Mouse (Mus musculus): ENCODE measurements around the gene Usp9x. TPM values are rescaled to one million over a fixed set of nuclear protein-coding genes. Genes with fewer than 3 reads are reported as not detected.

The Usp9x gene
- 100 to 1,000 TPM; 212 to 255 (median 232) TPM for total RNA-seq (2022)

GRCm38 (mm10) chrX:13071241-13071775 is at the start of gene Usp9x:
Gene Usp9x, plus strand, starts transcription at chrX:13071498.
- no peak for DNase-seq (ENCODE audit: low spot score in 2 of 2)

DNA sequence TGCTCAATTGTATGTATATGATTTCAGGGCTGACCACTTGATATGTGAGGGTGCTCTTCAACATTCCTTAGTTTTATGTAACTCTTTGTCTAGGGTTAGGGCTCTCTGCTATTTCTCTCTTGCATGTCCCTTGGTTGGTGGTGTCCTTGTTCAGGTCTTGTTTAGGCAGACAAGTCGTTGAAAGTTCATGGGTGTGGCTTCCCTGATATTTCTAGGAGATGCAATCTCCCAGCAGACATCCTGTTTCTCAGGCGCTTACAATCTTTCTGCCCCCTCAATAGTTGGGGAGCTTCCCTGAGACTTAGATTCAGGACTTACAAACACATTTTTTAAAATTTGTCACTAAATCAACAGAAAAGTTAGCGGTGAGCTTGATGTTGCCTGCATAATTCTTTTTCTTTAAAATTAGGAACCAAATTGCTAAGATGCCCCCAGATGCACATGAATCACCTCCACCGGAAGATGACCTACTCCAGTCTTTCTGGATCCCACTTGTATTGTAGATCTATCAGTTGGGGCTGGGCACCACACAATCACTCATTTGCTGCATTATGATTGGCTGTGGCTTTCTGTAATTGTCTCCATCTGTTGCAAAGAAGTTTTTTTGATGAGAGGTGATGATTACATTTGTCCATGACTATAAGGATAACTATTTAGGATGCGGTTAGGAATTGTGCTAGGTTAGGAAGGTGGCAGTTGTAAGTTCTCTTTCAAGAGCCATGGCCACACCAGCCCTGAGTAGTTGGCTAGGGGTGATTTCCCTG is 48.6 kb upstream of the Usp9x start:
- no peak for DNase-seq (ENCODE audit: low spot score in 2 of 2)

DNA sequence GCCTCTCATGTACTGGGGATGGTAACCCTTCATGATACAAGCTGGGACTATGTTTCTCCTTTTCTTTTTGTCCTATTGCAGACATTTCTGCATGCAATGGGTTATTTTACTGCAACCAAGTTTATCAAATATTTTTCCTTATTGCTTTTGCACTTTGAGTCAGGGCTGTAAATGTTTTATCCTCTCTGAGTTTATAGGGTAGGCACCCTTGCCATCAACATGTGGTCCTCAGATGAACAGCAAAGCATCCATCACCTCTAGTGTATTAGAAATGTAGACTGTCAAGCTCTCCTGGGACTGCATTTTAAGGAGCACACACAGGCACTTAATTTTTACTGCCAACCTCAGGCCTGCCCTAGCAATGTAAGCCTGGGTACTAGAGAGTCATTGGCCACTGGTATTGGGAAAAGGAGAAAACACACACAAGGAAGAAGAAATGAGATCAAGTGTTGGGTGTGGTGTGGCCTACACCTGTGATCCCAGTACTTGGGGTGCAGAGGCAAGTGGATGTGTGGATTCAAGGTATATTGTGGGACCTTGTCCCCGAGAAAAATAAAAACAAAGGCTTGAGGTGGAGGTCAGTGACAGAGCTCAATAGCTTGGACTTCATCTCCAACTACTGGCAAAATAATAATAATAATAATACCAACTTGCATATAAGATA is 46.6 kb upstream of the Usp9x start:
- DNase-seq (ENCODE audit: low spot score in 2 of 2) = no peak

DNA sequence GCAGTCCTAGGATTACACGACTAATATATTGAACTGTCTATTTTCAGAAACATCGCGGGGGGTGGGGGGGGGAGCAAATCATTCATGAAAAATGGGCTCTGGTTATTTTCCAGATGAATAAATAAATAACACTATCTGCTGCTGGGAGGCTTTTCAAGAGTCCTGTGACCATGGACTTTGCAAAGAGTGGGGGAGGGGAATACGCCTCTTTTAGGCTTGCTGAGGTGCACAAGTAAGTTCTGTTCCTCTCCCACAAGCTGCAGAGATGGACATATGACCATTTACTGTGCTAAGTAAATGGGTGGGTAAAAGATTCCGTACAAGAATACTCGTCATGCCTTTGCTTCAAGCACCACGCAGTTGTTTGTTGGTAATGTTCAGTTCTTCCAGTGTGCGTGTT is 46.0 kb upstream of the Usp9x start:
- no peak for DNase-seq (ENCODE audit: low spot score in 2 of 2)

DNA sequence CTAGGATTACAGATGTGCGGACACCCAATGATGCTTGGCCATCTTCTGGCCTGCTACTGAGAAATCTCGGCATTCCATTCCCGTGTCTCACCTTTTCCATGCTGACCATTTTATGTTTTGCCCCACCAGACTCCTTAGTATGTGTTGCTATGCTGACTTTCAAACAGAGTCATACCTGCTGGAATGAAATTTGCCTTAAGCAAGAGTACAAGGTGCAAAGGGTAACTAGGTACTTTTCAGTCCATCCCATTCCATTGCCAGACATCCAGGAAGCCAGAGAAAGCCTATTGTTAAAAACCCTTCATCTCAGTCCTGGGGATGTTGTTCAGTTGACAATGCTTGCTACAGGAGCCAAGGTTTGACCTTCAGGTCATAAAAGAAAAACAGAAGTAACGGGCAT is 43.1 kb upstream of the Usp9x start:
- no peak for DNase-seq (ENCODE audit: low spot score in 2 of 2)

DNA sequence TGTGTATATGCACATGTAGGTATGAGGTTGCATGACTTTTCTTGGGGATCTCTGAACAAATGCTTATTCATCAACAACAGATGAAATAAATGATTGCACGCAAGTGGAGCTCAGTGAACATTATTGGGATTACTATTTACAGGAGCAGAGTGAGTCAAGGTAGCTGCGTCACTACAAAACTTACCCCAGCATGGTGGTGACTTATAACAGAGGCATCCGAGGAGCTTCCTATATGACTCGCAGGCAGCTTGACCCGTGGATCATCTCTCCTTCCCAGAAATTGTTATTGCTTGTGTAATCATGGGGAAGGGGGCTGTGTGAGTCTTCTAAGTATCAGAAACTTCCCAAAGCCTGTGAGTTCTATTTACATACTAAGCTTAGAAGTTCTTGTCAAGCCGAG is 41.3 kb upstream of the Usp9x start:
- no peak for DNase-seq (ENCODE audit: low spot score in 2 of 2)

DNA sequence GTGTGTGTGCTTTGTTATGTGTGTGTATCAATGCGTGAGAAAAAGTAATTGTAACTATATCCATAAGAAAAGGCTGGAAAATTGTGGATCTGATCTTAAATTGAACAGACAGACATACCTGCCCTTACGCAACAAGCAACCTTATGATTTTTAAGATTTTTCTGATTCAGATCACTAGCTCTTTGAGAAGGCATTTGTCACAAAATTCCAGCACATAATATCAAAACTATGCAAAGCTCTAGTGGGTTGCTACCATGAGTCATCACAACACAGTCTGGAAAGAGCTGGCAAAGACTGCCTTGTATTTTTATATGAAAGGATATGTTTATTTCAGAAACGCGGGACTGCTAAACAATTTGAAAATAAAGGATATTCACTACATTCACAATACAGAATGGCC is 34.2 kb upstream of the Usp9x start:
- DNase-seq (ENCODE audit: low spot score in 2 of 2) = no peak

DNA sequence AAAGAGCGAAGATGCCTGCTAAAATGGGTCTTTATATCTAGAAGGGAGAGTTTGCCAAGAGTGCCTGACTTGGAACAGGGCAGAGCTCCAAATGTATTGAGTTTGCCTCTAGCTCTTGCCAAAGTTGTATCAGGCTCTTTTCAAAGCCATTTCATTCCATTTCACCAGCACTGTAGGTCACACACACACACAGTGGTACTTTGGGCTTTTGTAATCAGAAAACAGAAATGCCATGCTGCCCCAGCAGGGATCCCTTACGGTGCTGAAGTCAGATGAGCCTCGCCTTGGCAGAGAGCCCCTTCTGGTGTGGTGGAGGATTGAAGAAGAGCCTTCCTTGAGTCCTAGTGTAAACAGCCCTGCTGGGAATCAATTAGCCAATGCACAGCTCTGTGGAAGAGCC is 32.1 kb upstream of the Usp9x start:
- peak; percentile 4 to 7 for DNase-seq (ENCODE audit: low spot score in 2 of 2)

- DNase-seq (ENCODE audit: low spot score in 2 of 2) = no peak
Measured at GRCm38 (mm10) chrX:13040391-13040790, 30.9 kb upstream of the Usp9x start.

DNA sequence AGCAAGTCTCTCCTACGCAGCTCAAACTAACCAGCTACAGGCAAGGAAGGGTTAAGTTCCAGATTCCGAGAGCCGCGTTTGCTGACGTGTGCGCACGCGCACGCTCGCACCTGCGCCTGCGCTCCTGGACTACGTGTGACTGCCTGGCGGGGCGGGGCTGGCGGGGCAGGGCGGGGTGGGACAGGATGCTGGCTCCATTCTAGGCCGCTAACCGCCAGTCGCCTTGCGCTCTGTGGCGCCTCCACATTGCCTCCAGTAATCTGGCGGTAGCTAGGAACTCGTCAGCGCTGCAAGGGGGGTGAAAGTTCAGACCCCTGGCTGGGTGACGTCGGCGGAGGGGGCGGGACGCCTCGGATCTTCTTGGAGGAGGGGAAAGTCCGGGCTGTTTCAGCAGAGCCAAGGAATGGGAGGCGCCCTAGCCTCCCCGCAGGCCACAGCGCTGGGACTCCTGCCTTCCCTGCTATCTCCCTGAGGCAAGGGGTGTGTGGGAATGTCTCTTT is 29.6 kb upstream of the Usp9x start:
- peak; percentile 90 to 92 for DNase-seq (ENCODE audit: low spot score in 2 of 2)

GRCm38 (mm10) chrX:13043780-13044179 is 27.5 kb upstream of the Usp9x start:
- DNase-seq (ENCODE audit: low spot score in 2 of 2) = no peak

GRCm38 (mm10) chrX:13044666-13045065 is 26.6 kb upstream of the Usp9x start:
- no peak for DNase-seq (ENCODE audit: low spot score in 2 of 2)

DNA sequence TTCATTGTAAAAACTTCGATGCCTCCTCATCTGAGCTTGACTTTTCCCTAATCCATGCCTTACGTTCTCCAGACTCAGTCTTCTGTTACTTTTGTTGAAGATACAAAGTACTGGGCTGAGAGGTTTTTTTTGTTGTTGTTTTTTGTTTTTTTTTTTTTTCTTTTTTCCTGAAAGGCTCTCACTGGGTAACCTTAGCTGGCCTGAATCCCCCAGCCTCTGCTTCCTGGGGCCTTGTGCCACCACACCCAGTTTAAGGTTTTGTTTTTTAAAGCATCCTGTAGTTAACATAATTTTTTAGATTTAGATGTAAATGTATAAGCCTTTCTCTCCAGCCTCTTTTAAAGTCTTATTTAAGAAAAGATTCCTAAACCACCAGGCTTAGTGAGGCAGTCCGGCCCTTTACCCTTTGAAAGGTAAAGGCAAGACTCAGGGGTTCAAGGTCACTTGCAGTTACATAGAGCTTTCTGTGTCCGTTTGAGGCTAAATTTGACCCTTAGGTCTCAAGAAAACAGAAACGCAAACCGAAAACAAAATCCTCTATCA is 24.3 kb upstream of the Usp9x start:
- no peak for DNase-seq (ENCODE audit: low spot score in 2 of 2)

DNA sequence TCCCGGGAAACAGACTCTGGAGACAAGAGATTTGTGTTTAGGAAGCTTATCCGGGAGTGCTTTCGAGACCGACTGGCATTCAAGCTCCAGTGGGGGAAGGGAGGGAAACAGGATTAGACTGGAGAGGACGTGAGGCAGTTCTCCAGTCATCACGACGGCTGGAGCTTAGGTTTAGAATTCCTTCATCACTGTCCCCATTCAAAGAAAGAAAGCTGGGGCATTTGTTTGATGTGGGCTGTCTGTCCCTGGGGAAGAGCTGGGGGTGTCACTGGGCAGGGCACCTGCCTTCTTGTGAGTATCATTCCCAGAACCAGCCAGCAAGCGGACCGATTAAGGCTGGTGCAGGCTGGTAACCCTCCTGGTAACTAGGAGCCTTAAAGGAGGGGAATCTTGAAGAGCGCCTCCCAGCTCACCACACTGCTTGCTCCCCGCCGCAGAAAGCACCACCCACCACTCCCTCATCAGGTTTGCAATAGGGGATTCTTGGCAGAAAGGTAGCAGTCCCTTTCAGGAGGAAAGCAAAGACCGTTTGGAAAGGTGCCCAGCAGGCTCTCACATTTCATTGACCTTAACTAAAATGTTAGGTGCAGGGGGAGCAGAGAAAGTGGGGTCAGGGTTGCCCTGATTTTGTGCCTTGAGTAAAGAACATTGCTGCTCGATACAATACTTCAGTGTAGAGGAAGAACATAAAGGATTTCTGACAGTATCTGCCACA is 23.5 kb upstream of the Usp9x start:
- DNase-seq (ENCODE audit: low spot score in 2 of 2) = peak; percentile 22 to 31

DNA sequence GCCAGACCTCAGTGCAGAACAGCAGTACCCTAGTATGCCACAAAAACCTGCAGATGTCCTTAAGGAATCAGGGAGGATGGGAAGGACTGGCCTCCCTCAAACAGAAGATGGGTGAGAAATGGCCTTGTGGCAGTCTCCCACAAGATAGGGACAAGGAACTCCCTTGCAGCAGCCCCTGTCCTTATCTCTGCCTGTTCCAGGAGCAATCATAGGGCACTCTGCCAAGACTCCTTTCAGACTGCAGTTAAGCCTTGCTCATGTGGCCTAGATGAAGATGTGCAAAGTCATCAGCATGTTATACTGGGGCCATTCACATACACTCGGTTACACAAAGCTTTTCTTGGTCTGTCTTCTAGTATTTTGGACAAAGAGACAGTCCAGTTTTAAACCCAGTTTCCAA is 16.7 kb upstream of the Usp9x start:
- DNase-seq (ENCODE audit: low spot score in 2 of 2) = no peak

DNA sequence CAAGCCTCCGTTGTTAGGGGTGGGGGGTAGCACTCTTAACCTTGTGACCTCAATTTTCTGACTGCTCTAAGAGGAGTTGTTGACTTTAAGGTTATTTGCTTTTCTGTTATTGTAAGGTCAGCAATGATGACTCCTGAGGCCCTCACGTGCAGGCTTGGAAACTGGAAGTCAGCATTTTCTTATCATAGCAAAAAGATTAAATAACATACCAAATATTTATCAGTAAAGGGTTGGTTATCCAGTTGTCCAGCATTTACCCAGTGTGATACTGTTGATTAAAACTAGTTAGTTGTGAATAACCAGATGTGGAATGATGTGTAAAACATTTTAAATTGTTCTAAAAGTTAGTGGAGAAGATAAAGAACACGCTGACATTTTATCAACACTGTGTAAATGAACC is 9.3 kb upstream of the Usp9x start:
- no peak for DNase-seq (ENCODE audit: low spot score in 2 of 2)

- DNase-seq (ENCODE audit: low spot score in 2 of 2) = no peak
Measured at GRCm38 (mm10) chrX:13064273-13064925, 6.9 kb upstream of the Usp9x start.

- no peak for DNase-seq (ENCODE audit: low spot score in 2 of 2)
Measured at GRCm38 (mm10) chrX:13070206-13070572, 1.1 kb upstream of the Usp9x start.

- peak; percentile 91 to 94 for DNase-seq (ENCODE audit: low spot score in 2 of 2)
Measured at GRCm38 (mm10) chrX:13070573-13071240, 591 bp upstream of the Usp9x start.

GRCm38 (mm10) chrX:13071776-13072460 is 620 bp downstream of the Usp9x start:
- DNase-seq (ENCODE audit: low spot score in 2 of 2) = peak; percentile 43 to 47

Measured in layer of hippocampus, adult 8-10 months (tissue).